Mouse (Mus musculus) lung, postnatal 4 days (tissue): Measurements from ENCODE around the gene Mmp10.
A peak's percentile ranks its signal among the peaks of the same experiment; 100 is the strongest.

Experiments
- DNase-seq, 2 experiments: peaks; one replicate each; pipeline ENCODE4 v3.0.0; 2021

The Mmp10 gene

GRCm38 (mm10) chr9:7502051-7502450, at the start of gene Mmp10:
TSS of gene Mmp10 (plus strand) at chr9:7502352.
- DNase-seq: no peak

GRCm38 (mm10) chr9:7453302-7453701, 48.9 kb upstream of the Mmp10 start:
- DNase-seq: no peak

- no peak for DNase-seq
These were observed 31.9 kb upstream of the Mmp10 start for GRCm38 (mm10) chr9:7470262-7470661.

GRCm38 (mm10) chr9:7483684-7484394, 18.3 kb upstream of the Mmp10 start:
- no peak for DNase-seq

GRCm38 (mm10) chr9:7501138-7501537, 1.0 kb upstream of the Mmp10 start:
- DNase-seq: no peak

DNA sequence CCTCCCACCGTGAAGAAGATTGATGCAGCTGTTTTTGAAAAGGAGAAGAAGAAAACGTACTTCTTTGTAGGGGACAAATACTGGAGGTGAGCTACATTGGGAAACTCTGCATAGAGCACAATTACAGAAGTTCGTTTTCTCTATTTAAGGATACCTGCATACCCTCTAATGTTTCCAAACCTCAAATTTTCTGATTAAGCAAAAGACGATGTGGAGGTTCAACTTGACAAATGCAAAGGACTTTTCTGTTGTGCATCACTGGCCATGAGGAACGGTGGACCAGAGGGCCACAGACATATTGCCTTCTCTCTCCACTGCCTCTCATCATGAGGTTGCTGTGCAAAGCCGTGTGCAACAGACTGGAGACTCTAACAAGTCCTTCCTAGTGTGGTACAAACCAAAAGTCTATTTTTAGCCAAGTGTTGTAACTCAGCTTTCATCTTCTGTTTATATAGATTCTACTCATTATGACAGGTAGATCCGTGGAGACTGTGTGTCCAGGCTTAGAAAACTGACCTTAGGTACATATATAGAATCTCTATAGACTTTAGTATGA, 5.2 kb downstream of the Mmp10 start:
- no peak for DNase-seq

DNA sequence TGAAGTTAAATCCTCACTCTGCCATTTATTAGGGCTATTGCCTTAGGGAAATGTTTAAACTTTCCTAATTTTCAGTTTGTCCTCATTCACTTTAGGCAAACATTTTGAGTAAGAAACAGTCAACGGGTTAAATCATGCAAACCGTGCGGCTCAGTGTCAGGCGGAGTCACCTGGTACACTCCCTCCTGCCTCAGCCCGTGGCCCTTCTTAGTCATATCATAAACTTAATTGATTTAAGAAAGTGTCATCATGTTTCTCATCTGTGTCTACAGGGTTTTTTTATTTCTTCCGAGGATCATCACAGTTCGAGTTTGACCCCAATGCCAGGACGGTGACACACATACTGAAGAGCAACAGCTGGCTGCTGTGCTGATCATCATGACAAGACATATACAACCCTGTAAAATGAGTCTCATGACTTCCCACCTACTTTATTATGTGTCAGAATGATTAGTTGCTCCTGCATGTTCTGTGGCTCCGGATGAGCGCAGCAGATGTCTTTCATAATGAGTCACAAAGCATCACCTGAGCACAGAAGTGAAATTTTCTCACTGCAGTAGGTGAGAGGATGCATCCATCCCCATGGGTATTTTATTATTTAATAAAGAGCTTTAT, 7.6 kb downstream of the Mmp10 start:
- no peak for DNase-seq

GRCm38 (mm10) chr9:7517944-7518571, 15.9 kb downstream of the Mmp10 start:
- no peak for DNase-seq

DNA sequence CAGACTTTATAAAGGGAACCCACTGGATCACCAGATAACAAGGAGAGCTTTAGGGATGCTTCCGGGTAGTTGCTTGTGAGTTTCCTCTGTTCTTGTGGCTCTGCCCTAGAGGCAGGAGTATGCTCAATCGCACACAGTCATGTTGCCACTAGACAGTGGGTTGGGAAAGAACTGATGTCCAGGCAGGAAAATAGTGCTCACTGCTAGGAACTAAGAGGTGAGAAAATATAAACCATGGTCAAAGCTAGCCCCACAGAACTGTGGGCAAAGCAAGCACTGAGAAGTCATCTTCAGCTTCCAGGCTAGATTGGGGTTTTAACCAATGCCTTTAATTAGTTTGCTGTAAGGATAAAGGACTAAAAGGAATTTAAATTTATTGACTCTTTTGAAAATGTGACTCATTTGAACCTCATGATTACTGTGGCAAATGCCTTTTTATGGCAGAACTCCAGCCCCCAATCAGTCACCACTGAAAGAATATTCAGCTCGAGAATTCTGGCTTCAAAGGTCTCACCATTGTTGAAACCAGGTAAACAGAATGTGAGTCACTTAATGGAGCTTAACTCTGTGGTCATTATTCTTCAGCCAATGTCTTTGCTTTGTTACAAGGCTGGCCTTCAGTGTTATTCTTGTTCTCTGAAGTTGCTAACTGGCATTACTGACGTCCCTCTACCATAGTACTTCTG, 24.2 kb downstream of the Mmp10 start:
- no peak for DNase-seq

DNA sequence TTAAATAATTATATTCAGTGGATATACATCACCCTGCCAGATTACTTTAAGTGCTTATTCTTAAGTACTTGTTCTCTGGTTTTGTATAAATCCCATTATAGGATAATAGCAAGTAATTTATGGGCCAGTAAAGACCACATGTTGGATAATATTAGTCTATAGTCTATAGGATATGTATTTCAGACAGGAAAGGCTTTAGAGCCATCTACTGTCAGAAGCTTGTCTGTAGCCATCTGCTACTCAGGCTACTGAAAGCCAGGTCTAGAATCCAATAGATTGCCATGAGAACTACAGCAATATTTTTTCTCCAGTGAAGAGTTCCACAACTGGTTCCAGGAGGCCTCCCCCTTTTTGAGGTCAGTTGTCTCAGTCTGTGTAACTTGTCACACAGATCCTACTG, 40.6 kb downstream of the Mmp10 start:
- DNase-seq: no peak

- no peak for DNase-seq
These were observed 42.8 kb downstream of the Mmp10 start for GRCm38 (mm10) chr9:7544923-7545457.

- DNase-seq: peak; percentile 66 to 74
These were observed 43.3 kb downstream of the Mmp10 start for GRCm38 (mm10) chr9:7545471-7545870.

DNA sequence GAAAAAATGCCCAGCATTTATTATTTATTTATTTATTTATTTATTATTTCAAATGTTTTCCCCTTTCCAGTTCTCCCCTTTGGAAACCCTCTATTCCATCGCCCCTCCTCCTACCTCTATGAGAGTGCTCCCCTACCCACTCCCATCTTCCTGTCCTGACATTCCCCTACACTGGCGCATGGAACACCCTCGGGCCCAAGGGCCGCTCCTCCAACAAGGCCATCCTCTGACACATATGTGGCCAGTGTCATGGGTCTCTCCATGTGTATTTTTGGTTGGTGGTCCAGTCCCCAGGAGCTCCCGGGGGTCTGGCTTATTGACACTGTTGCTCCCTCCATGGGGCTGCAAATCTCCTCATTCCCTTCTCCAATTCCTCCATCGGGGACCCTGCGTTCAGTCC, 43.8 kb downstream of the Mmp10 start:
- DNase-seq: no peak

GRCm38 (mm10) chr9:7551943-7552342, 49.8 kb downstream of the Mmp10 start:
- DNase-seq: no peak

GRCm38 (mm10) chr9:7553536-7553935, 51.4 kb downstream of the Mmp10 start:
- DNase-seq: no peak

- peak in 1 of 2 experiments; percentile 53 for DNase-seq
These were observed 52.2 kb downstream of the Mmp10 start for GRCm38 (mm10) chr9:7554382-7554781.

GRCm38 (mm10) chr9:7558221-7559017, 56.3 kb downstream of the Mmp10 start, which contains the start of gene Mmp8:
TSS of gene Mmp8 (plus strand) at chr9:7558456.
- no peak for DNase-seq
